Mouse (Mus musculus): ENCODE measurements at regions not wholly inside any gene's neighbourhood (a gene's known extent, or its start where the extent isn't known, plus 50 kb on each side); places are given as distances from the start of the nearest gene placed in this dataset.

GRCm38 (mm10) chr5:43357901-43358300, 124.9 kb downstream of the Cpeb2 start:
- peaks cover 44% of the 10 kb centered on the region for H3K4me1 ChIP-seq (ENCODE audit: control insufficient read depth)
- H3K9me3 ChIP-seq (ENCODE audit: control insufficient read depth, low read length), result no peaks in the 10 kb centered on the region
- no peak overlapping the region for H3K4me3 ChIP-seq (replicated peaks)
- H3K36me3 ChIP-seq (ENCODE audit: control insufficient read depth), result no peaks in the 10 kb centered on the region
- TF ChIP-seq GATA1 (IDR thresholded peaks at IDR 0.05; ENCODE audit: low read length) (no peak), TAL1 (IDR thresholded peaks at IDR 0.05; ENCODE audit: low read length) (no peak)
- no peaks in the 10 kb centered on the region for H3K27me3 ChIP-seq (ENCODE audit: control insufficient read depth)

- H3K4me1 ChIP-seq (ENCODE audit: control insufficient read depth), result peaks cover 36% of the 10 kb centered on the region
- no peaks in the 10 kb centered on the region for H3K9me3 ChIP-seq (ENCODE audit: control insufficient read depth, low read length)
- H3K36me3 ChIP-seq (ENCODE audit: control insufficient read depth), result no peaks in the 10 kb centered on the region
- no peaks in the 10 kb centered on the region for H3K27me3 ChIP-seq (ENCODE audit: control insufficient read depth)
- no peak overlapping the region for H3K4me3 ChIP-seq (replicated peaks)
- TF ChIP-seq GATA1 (IDR thresholded peaks at IDR 0.05; ENCODE audit: low read length), result no peak
- TF ChIP-seq TAL1 (IDR thresholded peaks at IDR 0.05; ENCODE audit: low read length), result no peak
These were observed 126.2 kb downstream of the Cpeb2 start for GRCm38 (mm10) chr5:43358928-43359765.

- Histone ChIP-seq H3K4me3 (replicated peaks) (no peak overlapping the region), H3K9me3 (ENCODE audit: control insufficient read depth, low read length) (no peaks in the 10 kb centered on the region), H3K36me3 (ENCODE audit: control insufficient read depth) (no peaks in the 10 kb centered on the region), H3K27me3 (ENCODE audit: control insufficient read depth) (no peaks in the 10 kb centered on the region), H3K4me1 (ENCODE audit: control insufficient read depth) (peaks cover 25% of the 10 kb centered on the region)
- TF ChIP-seq GATA1 (IDR thresholded peaks at IDR 0.05; ENCODE audit: low read length), result no peak
- TF ChIP-seq TAL1 (IDR thresholded peaks at IDR 0.05; ENCODE audit: low read length), result no peak
These were observed 127.3 kb downstream of the Cpeb2 start for GRCm38 (mm10) chr5:43360298-43360697.

GRCm38 (mm10) chr5:43361026-43361425, 128.1 kb downstream of the Cpeb2 start:
- no peak overlapping the region for H3K4me3 ChIP-seq (replicated peaks)
- H3K36me3 ChIP-seq (ENCODE audit: control insufficient read depth), result no peaks in the 10 kb centered on the region
- no peak for TF ChIP-seq TAL1 (IDR thresholded peaks at IDR 0.05; ENCODE audit: low read length)
- TF ChIP-seq GATA1 (IDR thresholded peaks at IDR 0.05; ENCODE audit: low read length), result no peak
- H3K4me1 ChIP-seq (ENCODE audit: control insufficient read depth), result peaks cover 18% of the 10 kb centered on the region
- H3K27me3 ChIP-seq (ENCODE audit: control insufficient read depth), result no peaks in the 10 kb centered on the region
- no peaks in the 10 kb centered on the region for H3K9me3 ChIP-seq (ENCODE audit: control insufficient read depth, low read length)

GRCm38 (mm10) chr5:43372385-43372784, 139.4 kb downstream of the Cpeb2 start:
- Histone ChIP-seq H3K27me3 (ENCODE audit: control insufficient read depth) (no peaks in the 10 kb centered on the region), H3K36me3 (ENCODE audit: control insufficient read depth) (no peaks in the 10 kb centered on the region), H3K4me3 (replicated peaks) (no peak overlapping the region), H3K4me1 (ENCODE audit: control insufficient read depth) (no peaks in the 10 kb centered on the region), H3K9me3 (ENCODE audit: control insufficient read depth, low read length) (no peaks in the 10 kb centered on the region)
- TF ChIP-seq TAL1 (IDR thresholded peaks at IDR 0.05; ENCODE audit: low read length) (no peak), GATA1 (IDR thresholded peaks at IDR 0.05; ENCODE audit: low read length) (no peak)

GRCm38 (mm10) chr5:43384689-43385375, 130.5 kb upstream of the C1qtnf7 start:
- no peak overlapping the region for H3K4me3 ChIP-seq (replicated peaks)
- H3K9me3 ChIP-seq (ENCODE audit: control insufficient read depth, low read length), result no peaks in the 10 kb centered on the region
- TF ChIP-seq GATA1 (IDR thresholded peaks at IDR 0.05; ENCODE audit: low read length) (no peak), TAL1 (IDR thresholded peaks at IDR 0.05; ENCODE audit: low read length) (no peak)
- no peaks in the 10 kb centered on the region for H3K27me3 ChIP-seq (ENCODE audit: control insufficient read depth)
- no peaks in the 10 kb centered on the region for H3K4me1 ChIP-seq (ENCODE audit: control insufficient read depth)
- H3K36me3 ChIP-seq (ENCODE audit: control insufficient read depth), result no peaks in the 10 kb centered on the region

GRCm38 (mm10) chr5:43390997-43391396, 124.3 kb upstream of the C1qtnf7 start:
- no peaks in the 10 kb centered on the region for H3K27me3 ChIP-seq (ENCODE audit: control insufficient read depth)
- no peaks in the 10 kb centered on the region for H3K9me3 ChIP-seq (ENCODE audit: control insufficient read depth, low read length)
- TF ChIP-seq GATA1 (IDR thresholded peaks at IDR 0.05; ENCODE audit: low read length), result no peak
- TF ChIP-seq TAL1 (IDR thresholded peaks at IDR 0.05; ENCODE audit: low read length), result no peak

GRCm38 (mm10) chr5:43391412-43392029, 123.8 kb upstream of the C1qtnf7 start:
- H3K4me3 ChIP-seq (replicated peaks), result no peak overlapping the region
- no peaks in the 10 kb centered on the region for H3K27me3 ChIP-seq (ENCODE audit: control insufficient read depth)
- no peaks in the 10 kb centered on the region for H3K36me3 ChIP-seq (ENCODE audit: control insufficient read depth)
- TF ChIP-seq GATA1 (IDR thresholded peaks at IDR 0.05; ENCODE audit: low read length) (no peak), TAL1 (IDR thresholded peaks at IDR 0.05; ENCODE audit: low read length) (no peak)
- no peaks in the 10 kb centered on the region for H3K9me3 ChIP-seq (ENCODE audit: control insufficient read depth, low read length)
- H3K4me1 ChIP-seq (ENCODE audit: control insufficient read depth), result no peaks in the 10 kb centered on the region

More at GRCm38 (mm10) chr5:43390997-43391396, 124.3 kb upstream of the C1qtnf7 start:
- no peak overlapping the region for H3K4me3 ChIP-seq (replicated peaks)
- H3K36me3 ChIP-seq (ENCODE audit: control insufficient read depth), result no peaks in the 10 kb centered on the region
- H3K4me1 ChIP-seq (ENCODE audit: control insufficient read depth), result no peaks in the 10 kb centered on the region

Measured in erythroblast, embryonic 14.5 days (primary cell).